Mouse (Mus musculus) CH12.LX (cell line): ENCODE data around the gene Atl3. TPM values are rescaled to one million over a fixed set of nuclear protein-coding genes. Genes with fewer than 3 reads are reported as not detected.

Source experiments
- DNase-seq: peaks from one replicate; pipeline ENCODE4 v3.0.0-alpha.2; 2013; ENCODE audit errors: extremely low read depth
- H3K27ac ChIP-seq: 2 replicates; pipeline ENCODE4 v1.5.1; 2012; ENCODE audit warnings: low read depth, mild to moderate bottlenecking, control low read depth, moderate library complexity; ENCODE audit not compliant: insufficient read depth
- H3K27me3 ChIP-seq: replicated peaks from 2 replicates; pipeline ENCODE3; 2012; ENCODE audit warnings: inconsistent platforms
- H3K36me3 ChIP-seq, 2 experiments: replicated peaks in 1 of 2; 2 replicates each; pipeline versions ENCODE3 to v1.6.1; 2012; ENCODE audit warnings: inconsistent platforms in 1 of 2, low read length in 1 of 2, mild to moderate bottlenecking in 1 of 2, mixed read lengths in 1 of 2, moderate library complexity in 1 of 2; ENCODE audit not compliant: control insufficient read depth in 1 of 2, insufficient read depth in 1 of 2
- H3K4me1 ChIP-seq, 2 experiments: 2 replicates each; pipeline ENCODE4 v1.6.1; 2012; ENCODE audit warnings: inconsistent platforms in 1 of 2, moderate library complexity in 1 of 2; ENCODE audit not compliant: insufficient read depth in 2 of 2, control insufficient read depth in 1 of 2
- H3K4me2 ChIP-seq: 2 replicates; pipeline ENCODE4 v1.6.1; 2012; ENCODE audit warnings: low read depth, mild to moderate bottlenecking, control low read depth; ENCODE audit not compliant: poor library complexity, insufficient read depth, severe bottlenecking
- H3K4me3 ChIP-seq, 3 experiments: fragments of 150-350 bp in 1 of 3; sonication (generic) in 1 of 3; replicated peaks in 1 of 3; 2 replicates each; pipeline versions ENCODE3 to v1.5.1; 2011 to 2012; ENCODE audit warnings: low read depth in 2 of 3, low read length in 2 of 3, mild to moderate bottlenecking in 2 of 3, moderate library complexity in 2 of 3, control low read depth in 1 of 3, improper control_type of control experiment in 1 of 3, inconsistent platforms in 1 of 3, mixed read lengths in 1 of 3; ENCODE audit not compliant: poor library complexity in 1 of 3
- H3K79me2 ChIP-seq: replicated peaks from 2 replicates; pipeline ENCODE4 v1.6.1; 2012; ENCODE audit warnings: mild to moderate bottlenecking, moderate library complexity; ENCODE audit not compliant: control insufficient read depth, poor library complexity, insufficient read depth, severe bottlenecking; ENCODE audit errors: extremely low read depth
- H3K9ac ChIP-seq: 2 replicates; pipeline ENCODE4 v1.6.1; 2012; ENCODE audit warnings: low read depth, mild to moderate bottlenecking, control low read depth, moderate library complexity; ENCODE audit not compliant: insufficient read depth
- H3K9me3 ChIP-seq: replicated peaks from 2 replicates; pipeline ENCODE3; 2012; ENCODE audit warnings: low read length, inconsistent platforms, mixed read lengths
- CTCF ChIP-seq, 2 experiments: IDR thresholded peaks in 1 of 2; conservative IDR thresholded peaks in 1 of 2; 2 replicates each; pipeline ENCODE4 v1.5.1; 2011 to 2012; ENCODE audit warnings: low read depth in 2 of 2, low read length in 2 of 2, improper control_type of control experiment in 1 of 2, inconsistent platforms in 1 of 2, mild to moderate bottlenecking in 1 of 2, moderate library complexity in 1 of 2
- ETS1 ChIP-seq: conservative IDR thresholded peaks from 2 replicates; pipeline ENCODE4 v1.6.1; 2012; ENCODE audit warnings: low read depth, mild to moderate bottlenecking, inconsistent platforms, low read length, improper control_type of control experiment, moderate library complexity
- GABPA ChIP-seq: IDR thresholded peaks from 2 replicates; pipeline ENCODE4 v1.6.1; 2012; ENCODE audit warnings: low read depth, low read length, improper control_type of control experiment, inconsistent platforms; ENCODE audit not compliant: insufficient replicate concordance
- HCFC1 ChIP-seq: IDR thresholded peaks from 2 replicates; pipeline ENCODE4 v1.6.1; 2012; ENCODE audit warnings: low read depth, mild to moderate bottlenecking, inconsistent platforms, low read length, improper control_type of control experiment
- MAFK ChIP-seq: IDR thresholded peaks from 2 replicates; pipeline ENCODE4 v1.6.1; 2011; ENCODE audit warnings: low read length, improper control_type of control experiment; ENCODE audit not compliant: insufficient replicate concordance
- MAX ChIP-seq: IDR thresholded peaks from 2 replicates; pipeline ENCODE4 v1.6.1; 2011; ENCODE audit warnings: low read length, improper control_type of control experiment
- SMC3 ChIP-seq: IDR thresholded peaks from 2 replicates; pipeline ENCODE4 v1.6.1; 2011; ENCODE audit warnings: low read depth, low read length, improper control_type of control experiment
- TBP ChIP-seq: conservative IDR thresholded peaks from 2 replicates; pipeline ENCODE4 v1.6.1; 2011; ENCODE audit warnings: low read depth, low read length, improper control_type of control experiment
- TCF12 ChIP-seq: IDR thresholded peaks from 2 replicates; pipeline ENCODE4 v1.6.1; 2014; ENCODE audit warnings: low read depth, mild to moderate bottlenecking, inconsistent platforms, low read length, improper control_type of control experiment
- USF1 ChIP-seq: IDR thresholded peaks from 2 replicates; pipeline ENCODE4 v1.6.1; 2014; ENCODE audit warnings: low read depth, mild to moderate bottlenecking, inconsistent platforms, low read length, improper control_type of control experiment
- ZKSCAN1 ChIP-seq: IDR thresholded peaks from 2 replicates; pipeline ENCODE4 v1.6.1; 2012; ENCODE audit warnings: low read depth, inconsistent platforms, low read length, improper control_type of control experiment, borderline replicate concordance
- ZMIZ1 ChIP-seq: IDR thresholded peaks from 2 replicates; pipeline ENCODE4 v1.6.1; 2012; ENCODE audit warnings: low read depth, mild to moderate bottlenecking, inconsistent platforms, low read length, improper control_type of control experiment
- dilution Hi-C: fragments of 300-500 bp; cut with MboI; formaldehyde crosslinking; loops from 2 replicates; pipeline ENCODE4 v1.14.3; 2020; ENCODE audit warnings: low sequenced_read_pairs; ENCODE audit not compliant: extremely low pct_unique_long_range_greater_than_20kb, extremely low pct_ligation_motif_present
- in situ Hi-C: fragments of 300-500 bp; cut with MboI; formaldehyde crosslinking; loops from 3 replicates; pipeline ENCODE4 v1.14.3; 2019; ENCODE audit warnings: low sequenced_read_pairs, low pct_ligation_motif_present, low pct_unique_long_range_greater_than_20kb, mixed read lengths
- polyA plus RNA-seq: library from polyadenylated mRNA; unstranded; fragments of >175 nt; gene quantifications from 2 replicates; pipeline ENCODE4 v1.2.1, GENCODE M21; 2012; ENCODE audit warnings: low read depth; ENCODE audit not compliant: insufficient read length
- total RNA-seq, 2 experiments: library from RNA; depleted of rRNA; stranded (reverse); fragments of 300-350 nt in 1 of 2; fragments of >200 nt in 1 of 2; gene quantifications; 2 replicates each; pipeline ENCODE4 v1.2.3; 2012 to 2014

The Atl3 gene
- total and polyA plus RNA-seq, 3 experiments: 9.2 to 17.5 (median 14.3) TPM

- peaks cover 7 to 59% of the 10 kb centered on the region in 2 experiments for H3K36me3 ChIP-seq
Measured at GRCm38 (mm10) chr19:7470643-7471042, 23.2 kb upstream of the Atl3 start.

DNA sequence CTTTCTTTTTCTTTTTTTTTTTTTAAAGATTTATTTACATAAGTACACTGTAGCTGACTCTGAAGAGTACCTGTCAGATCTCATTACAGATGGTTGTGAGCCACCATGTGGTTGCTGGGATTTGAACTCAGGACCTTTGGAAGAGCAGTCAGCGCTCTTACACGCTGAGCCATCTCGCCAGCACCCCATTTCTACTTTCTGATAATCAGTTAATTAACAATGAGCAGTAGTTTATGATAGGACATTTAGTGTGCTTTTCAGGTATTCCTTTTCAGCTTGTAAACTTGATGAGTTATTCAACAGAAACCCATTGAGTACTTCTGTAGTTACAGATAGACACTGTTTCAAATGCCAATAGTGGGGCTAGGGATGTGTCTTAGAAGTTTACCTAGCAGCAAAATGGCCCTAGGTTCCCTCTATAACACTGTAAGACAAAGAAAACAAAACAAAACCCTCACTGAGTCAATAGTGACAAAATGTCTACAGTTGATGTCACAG is 14.0 kb upstream of the Atl3 start:
- Histone ChIP-seq H3K4me2 (no peak overlapping the region), H3K79me2 (peaks cover 52% of the 10 kb centered on the region), H3K36me3 (peaks cover 0 to 19% of the 10 kb centered on the region in 2 experiments), H3K4me3 (no peak overlapping the region), H3K9ac (no peak overlapping the region), H3K27ac (no peak overlapping the region), H3K9me3 (no peaks in the 10 kb centered on the region), H3K27me3 (no peaks in the 10 kb centered on the region), H3K4me1 (peaks cover 0 to 29% of the 10 kb centered on the region in 2 experiments; a peak in 2 of 4 replicates)
- TF ChIP-seq HCFC1: no peak
- no peak for TF ChIP-seq TBP
- TF ChIP-seq GABPA: no peak
- DNase-seq: no peak
- in situ Hi-C loops: no loop called here
- dilution Hi-C loops: no loop called here

More at GRCm38 (mm10) chr19:7470643-7471042, 23.2 kb upstream of the Atl3 start:
- no peak overlapping the region for H3K4me2 ChIP-seq
- DNase-seq: no peak
- dilution Hi-C loops (no loop called here), in situ Hi-C loops (no loop called here)
- peaks cover 16% of the 10 kb centered on the region for H3K79me2 ChIP-seq
- H3K27me3 ChIP-seq: no peaks in the 10 kb centered on the region
- no peak overlapping the region for H3K4me3 ChIP-seq
- no peak overlapping the region for H3K9ac ChIP-seq
- H3K4me1 ChIP-seq: peaks cover 0 to 14% of the 10 kb centered on the region in 2 experiments; a peak in 2 of 4 replicates
- TF ChIP-seq ZMIZ1: no peak
- no peak for TF ChIP-seq ETS1
- no peak for TF ChIP-seq MAFK
- no peak for TF ChIP-seq USF1
- TF ChIP-seq TCF12: no peak
- no peak for TF ChIP-seq ZKSCAN1
- no peak for TF ChIP-seq MAX
- no peak for TF ChIP-seq SMC3
- TF ChIP-seq TBP: no peak
- TF ChIP-seq HCFC1: no peak
- no peak for TF ChIP-seq CTCF (conservative IDR thresholded peaks at IDR 0.05 in 1 of 2, IDR thresholded peaks at IDR 0.05 in 1 of 2; ENCODE audit: low read depth in 2 of 2, low read length in 2 of 2)
- H3K9me3 ChIP-seq: no peaks in the 10 kb centered on the region
- no peak overlapping the region for H3K27ac ChIP-seq
